Mouse (Mus musculus) bone marrow macrophage, adult 2 months (primary cell): ENCODE measurements around the gene Copz2.

Source experiments
- CTCF ChIP-seq: IDR thresholded peaks from 2 replicates; pipeline ENCODE4 v1.5.1; 2012; ENCODE audit warnings: low read depth, mild to moderate bottlenecking, low read length, moderate library complexity
- POLR2A ChIP-seq: IDR thresholded peaks from 2 replicates; pipeline ENCODE4 v1.6.1; 2012; ENCODE audit warnings: mild to moderate bottlenecking, low read depth, low read length, borderline replicate concordance

DNA sequence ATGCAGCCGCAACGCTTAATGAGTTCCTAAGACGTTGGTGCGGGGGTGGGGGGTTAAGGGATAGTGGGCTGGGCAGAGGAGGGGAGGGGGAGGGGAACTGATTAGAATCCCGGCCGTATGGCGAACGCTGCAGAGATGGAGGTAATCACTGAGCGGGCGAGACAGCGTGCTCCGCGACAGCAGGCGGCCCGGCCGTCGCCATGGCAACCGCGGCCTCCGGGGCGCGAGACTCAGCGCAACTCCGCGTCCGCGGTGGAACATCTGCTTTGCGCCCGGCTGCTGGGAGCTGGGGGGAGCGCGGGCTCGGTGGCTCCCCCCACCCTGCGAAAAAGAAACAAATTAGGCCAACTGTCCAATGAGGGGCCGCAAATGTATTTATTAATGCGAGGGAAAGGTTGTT lies 26.1 kb downstream of the Copz2 start:
- TF ChIP-seq CTCF (no peak), POLR2A (no peak)
